Mouse (Mus musculus) lung, postnatal 0 days (tissue): ENCODE results near the gene Rft1. TPM values are rescaled to one million over a fixed set of nuclear protein-coding genes. Genes with fewer than 3 reads are reported as not detected.

Experiments
- ATAC-seq: fragments of 200-750 bp; cut with Nextera tagmentation; 2 replicates; pipeline ENCODE4 v1.8.0; 2017; ENCODE audit warnings: moderate library complexity
- DNase-seq: peaks from one replicate; pipeline ENCODE4 v3.0.0-alpha.2; 2016; ENCODE audit warnings: low spot score
- H3K27ac ChIP-seq: fragments of 300-500 bp; sonication (generic); 2 replicates; pipeline ENCODE4 v1.5.1; 2014; ENCODE audit warnings: antibody characterized with exemption, mild to moderate bottlenecking, low read length, mixed read lengths
- H3K27me3 ChIP-seq: fragments of 300-500 bp; sonication (generic); replicated peaks from 2 replicates; pipeline ENCODE4 v1.6.1; 2014; ENCODE audit warnings: low read length, mixed read lengths; ENCODE audit not compliant: insufficient read depth
- H3K36me3 ChIP-seq: fragments of 300-500 bp; sonication (generic); 2 replicates; pipeline ENCODE4 v1.6.1; 2014; ENCODE audit warnings: low read length, mixed read lengths; ENCODE audit not compliant: insufficient read depth
- H3K4me1 ChIP-seq: fragments of 300-500 bp; sonication (generic); 2 replicates; pipeline ENCODE4 v1.6.1; 2014; ENCODE audit warnings: antibody characterized with exemption, low read depth, low read length, mixed read lengths; ENCODE audit not compliant: insufficient read depth
- H3K4me2 ChIP-seq: fragments of 300-500 bp; sonication (generic); replicated peaks from 2 replicates; pipeline ENCODE4 v1.6.1; 2014; ENCODE audit warnings: low read depth, mild to moderate bottlenecking, low read length, moderate library complexity, mixed read lengths
- H3K4me3 ChIP-seq: fragments of 300-500 bp; sonication (generic); 2 replicates; pipeline ENCODE4 v1.5.1; 2014; ENCODE audit warnings: low read depth, low read length
- H3K9ac ChIP-seq: fragments of 300-500 bp; sonication (generic); replicated peaks from 2 replicates; pipeline ENCODE4 v1.6.1; 2014; ENCODE audit warnings: low read depth, mild to moderate bottlenecking
- H3K9me3 ChIP-seq: fragments of 300-500 bp; sonication (generic); 2 replicates; pipeline ENCODE4 v1.6.1; 2016; ENCODE audit warnings: low read length, mixed read lengths
- CTCF ChIP-seq: IDR thresholded peaks from 2 replicates; pipeline ENCODE4 v1.5.1; 2016; ENCODE audit warnings: antibody characterized with exemption, mild to moderate bottlenecking
- EP300 ChIP-seq: IDR thresholded peaks from 2 replicates; pipeline ENCODE4 v1.6.1; 2016; ENCODE audit warnings: antibody characterized with exemption, mild to moderate bottlenecking, control low read depth
- WGBS: fragments of 180-500 bp; shearing (Covaris S2); extraction: QIAGEN DNeasy Blood & Tissue Kit; methylation state at CpG from one replicate; pipeline ENCODE4 v1.1.7; 2014; 5-methylcytosine and 5-hydroxymethylcytosine counted together
- polyA plus RNA-seq: library from polyadenylated mRNA; unstranded; fragments of >200 nt; fragmentation: Nextera tagmentation; extraction: Ambion mirVana; gene quantifications from 2 replicates; pipeline ENCODE4 v1.2.1, GENCODE M21; 2015

Gene Rft1
- polyA plus RNA-seq, 1 experiment from 2014 or later: 14.4 TPM

GRCm38 (mm10) chr14:30626756-30627742, 27.1 kb upstream of the Rft1 start:
- peak overlapping the region; percentile 79; the same call in 1 of the 2 replicates for H3K9ac ChIP-seq
- H3K4me1 ChIP-seq: peaks cover 25% of the 10 kb centered on the region
- no peaks in the 10 kb centered on the region for H3K9me3 ChIP-seq
- H3K4me3 ChIP-seq: peak overlapping the region; percentile 77
- 47% methylated on average over 12 of the region's 12 CpGs for WGBS
- TF ChIP-seq EP300: no peak
- TF ChIP-seq CTCF: no peak
- ATAC-seq (no peak), DNase-seq (peak; percentile 36)
- no peaks in the 10 kb centered on the region for H3K36me3 ChIP-seq
- peak overlapping the region; percentile 88 for H3K27ac ChIP-seq
- H3K4me2 ChIP-seq: peak overlapping the region; percentile 85
- H3K27me3 ChIP-seq: no peaks in the 10 kb centered on the region

- 77% methylated on average over 5 of the region's 5 CpGs for WGBS
- Histone ChIP-seq H3K4me2 (no peak overlapping the region), H3K4me3 (no peak overlapping the region), H3K36me3 (no peaks in the 10 kb centered on the region), H3K27ac (no peak overlapping the region), H3K27me3 (no peaks in the 10 kb centered on the region), H3K9me3 (no peaks in the 10 kb centered on the region), H3K4me1 (peaks cover 23% of the 10 kb centered on the region), H3K9ac (no peak overlapping the region)
- ATAC-seq (no peak), DNase-seq (no peak)
- TF ChIP-seq CTCF (no peak), EP300 (no peak)
Observed at GRCm38 (mm10) chr14:30628235-30628634, 25.9 kb upstream of the Rft1 start.

GRCm38 (mm10) chr14:30629839-30630238, 24.3 kb upstream of the Rft1 start:
- DNase-seq: peak; percentile 69
- peak overlapping the region; percentile 91; the same call in 1 of the 2 replicates for H3K27ac ChIP-seq
- WGBS: 35% methylated on average over 4 of the region's 4 CpGs

GRCm38 (mm10) chr14:30630811-30631576, 23.2 kb upstream of the Rft1 start:
- Histone ChIP-seq H3K27me3 (no peaks in the 10 kb centered on the region), H3K36me3 (no peaks in the 10 kb centered on the region), H3K9ac (no peak overlapping the region), H3K4me2 (no peak overlapping the region), H3K4me3 (no peak overlapping the region), H3K4me1 (peaks cover 18% of the 10 kb centered on the region), H3K27ac (peak overlapping the region; percentile 91), H3K9me3 (no peaks in the 10 kb centered on the region)
- ATAC-seq (peak; percentile 73), DNase-seq (peak; percentile 89)
- 46% methylated on average over 5 of the region's 5 CpGs for WGBS
- TF ChIP-seq EP300: no peak; the same call in 1 of the 2 replicates
- no peak for TF ChIP-seq CTCF

More at GRCm38 (mm10) chr14:30629839-30630238, 24.3 kb upstream of the Rft1 start:
- ATAC-seq: no peak
- Histone ChIP-seq H3K4me1 (peaks cover 20% of the 10 kb centered on the region), H3K27me3 (no peaks in the 10 kb centered on the region), H3K4me3 (no peak overlapping the region), H3K36me3 (no peaks in the 10 kb centered on the region), H3K9ac (no peak overlapping the region), H3K4me2 (no peak overlapping the region), H3K9me3 (no peaks in the 10 kb centered on the region)
- TF ChIP-seq CTCF (no peak; the same call in 1 of the 2 replicates), EP300 (no peak)

- 42% methylated on average over 2 of the region's 2 CpGs for WGBS
- H3K4me3 ChIP-seq: no peak overlapping the region
- H3K4me2 ChIP-seq: no peak overlapping the region
- ATAC-seq (no peak), DNase-seq (no peak)
- H3K36me3 ChIP-seq: no peaks in the 10 kb centered on the region
- H3K27me3 ChIP-seq: no peaks in the 10 kb centered on the region
- no peak overlapping the region for H3K9ac ChIP-seq
- H3K4me1 ChIP-seq: peaks cover 12% of the 10 kb centered on the region
- no peaks in the 10 kb centered on the region for H3K9me3 ChIP-seq
- peak overlapping the region; percentile 91 for H3K27ac ChIP-seq
- TF ChIP-seq CTCF (no peak), EP300 (no peak)
Observed at GRCm38 (mm10) chr14:30631834-30632233, 22.3 kb upstream of the Rft1 start.

- 66% methylated on average over 7 of the region's 7 CpGs for WGBS
Observed at GRCm38 (mm10) chr14:30633708-30634107, 20.5 kb upstream of the Rft1 start.

More at GRCm38 (mm10) chr14:30633708-30634107, 20.5 kb upstream of the Rft1 start:
- DNase-seq (no peak), ATAC-seq (no peak)
- H3K27me3 ChIP-seq: no peaks in the 10 kb centered on the region
- H3K4me1 ChIP-seq: peaks cover 12% of the 10 kb centered on the region
- TF ChIP-seq CTCF: no peak
- TF ChIP-seq EP300: no peak
- no peaks in the 10 kb centered on the region for H3K36me3 ChIP-seq
- H3K27ac ChIP-seq: no peak overlapping the region
- H3K4me3 ChIP-seq: no peak overlapping the region
- H3K4me2 ChIP-seq: no peak overlapping the region
- no peaks in the 10 kb centered on the region for H3K9me3 ChIP-seq
- no peak overlapping the region for H3K9ac ChIP-seq
